In the genomic region with DNA sequence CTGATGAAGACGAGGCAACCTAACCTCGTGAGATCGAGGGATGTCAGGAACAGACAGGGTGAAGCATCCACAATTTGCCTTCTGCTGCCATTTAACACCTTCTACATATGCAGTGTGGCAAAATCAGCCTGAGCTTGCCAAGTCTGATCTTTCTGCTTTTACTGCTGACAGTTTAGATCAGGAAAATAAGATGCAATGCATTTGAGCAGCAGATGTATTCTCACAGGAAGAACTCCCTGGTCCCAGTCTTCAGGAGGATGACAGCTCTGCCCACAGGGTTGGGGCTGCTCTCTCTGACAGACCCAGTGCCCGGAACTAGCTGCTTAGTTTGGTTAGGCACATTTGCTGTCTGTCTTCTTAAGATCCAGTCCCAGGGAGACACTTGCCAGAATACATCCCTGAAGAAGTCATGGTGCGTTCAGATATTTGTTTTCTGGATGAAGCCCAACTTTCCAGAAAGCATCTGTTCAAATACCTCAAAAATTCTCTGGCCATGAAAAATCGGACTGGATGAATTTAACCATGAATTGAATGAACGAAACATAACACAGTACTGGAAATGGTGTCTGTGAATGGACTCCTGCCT, we compare ENCODE assay signal across 16 mouse cellular contexts.
DNase-seq lines count a peak whose midpoint lies in the region; ATAC-seq and TF ChIP-seq lines count a peak whose summit lies in the region.
"Had no signal": no experiment of that assay in that cellular context is flagged by ENCODE, and none has a peak within 500 bp of the region (broad histone marks: within the 10 kb centered on the region; RNA-seq: fewer than 3 reads in every experiment).

No protein-coding gene starts in this region.

- no peak for DNase-seq in hindbrain, embryonic 14.5 days (ENCODE audit: low spot score)
- peak; percentile 53 for DNase-seq in midbrain, postnatal 0 days (ENCODE audit: low spot score)
- no peak for DNase-seq in midbrain, embryonic 10.5 days (ENCODE audit: low spot score)
- peak; percentile 44 to 80 for DNase-seq in left cerebral cortex, postnatal 14 days (ENCODE audit: low spot score in 2 of 2)
- no peak for DNase-seq in embryo, embryonic 10 days (ENCODE audit: low spot score)
- no peak for DNase-seq in kidney, adult 8-10 months
- DNase-seq: adrenal gland, postnatal 14 days; cerebellum, adult 11-12 months; kidney, postnatal 14 days had no signal

- no peak overlapping the region for H3K27ac ChIP-seq in hindbrain, embryonic 15.5 days (replicated peaks)
- no peak overlapping the region for H3K27ac ChIP-seq in hindbrain, embryonic 14.5 days
- H3K27ac ChIP-seq in midbrain, postnatal 0 days (ENCODE audit: low read depth, low read length): no peak overlapping the region
- H3K27ac ChIP-seq in midbrain, embryonic 10.5 days (replicated peaks): no peak overlapping the region
- H3K27ac ChIP-seq in forebrain, embryonic 16.5 days (ENCODE audit: low read length): peak overlapping the region; percentile 46
- H3K27ac ChIP-seq: limb, embryonic 13.5 days; lung, embryonic 15.5 days had no signal

- H3K4me2 ChIP-seq in hindbrain, embryonic 15.5 days: no peak overlapping the region
- H3K4me2 ChIP-seq in hindbrain, embryonic 14.5 days (replicated peaks): no peak overlapping the region
- H3K4me2 ChIP-seq in midbrain, postnatal 0 days (ENCODE audit: low read depth, low read length, poor library complexity, severe bottlenecking): no peak overlapping the region
- no peak overlapping the region for H3K4me2 ChIP-seq in forebrain, embryonic 16.5 days (ENCODE audit: low read length)
- H3K4me2 ChIP-seq: limb, embryonic 13.5 days; lung, embryonic 15.5 days had no signal

- no peaks in the 10 kb centered on the region for H3K4me1 ChIP-seq in hindbrain, embryonic 15.5 days (replicated peaks)
- H3K4me1 ChIP-seq in hindbrain, embryonic 14.5 days (replicated peaks; ENCODE audit: control insufficient read depth, insufficient read depth, low read length): no peaks in the 10 kb centered on the region
- H3K4me1 ChIP-seq in midbrain, postnatal 0 days (ENCODE audit: insufficient read depth, low read length): no peaks in the 10 kb centered on the region
- H3K4me1 ChIP-seq in midbrain, embryonic 10.5 days: peaks cover 2% of the 10 kb centered on the region
- H3K4me1 ChIP-seq in forebrain, embryonic 16.5 days (replicated peaks; ENCODE audit: control insufficient read depth, insufficient read depth, low read length): peaks cover 9% of the 10 kb centered on the region
- H3K4me1 ChIP-seq: limb, embryonic 13.5 days; lung, embryonic 15.5 days had no signal

- H3K9me3 ChIP-seq in hindbrain, embryonic 15.5 days: no peaks in the 10 kb centered on the region
- H3K9me3 ChIP-seq in hindbrain, embryonic 14.5 days (ENCODE audit: control insufficient read depth, low read length): no peaks in the 10 kb centered on the region
- H3K9me3 ChIP-seq in midbrain, postnatal 0 days (ENCODE audit: low read length): no peaks in the 10 kb centered on the region
- no peaks in the 10 kb centered on the region for H3K9me3 ChIP-seq in midbrain, embryonic 10.5 days (replicated peaks)
- no peaks in the 10 kb centered on the region for H3K9me3 ChIP-seq in forebrain, embryonic 16.5 days (ENCODE audit: control insufficient read depth, low read length)
- H3K9me3 ChIP-seq: limb, embryonic 13.5 days; lung, embryonic 15.5 days had no signal

- TF ChIP-seq CTCF in midbrain, postnatal 0 days (IDR thresholded peaks at IDR 0.05): no peak

- 0 out of 2 replicates have a peak, but pooled peaks have one; percentile 57 for ATAC-seq in hindbrain, embryonic 15.5 days (ENCODE audit: low FRiP score, low read depth)
- no peak for ATAC-seq in hindbrain, embryonic 14.5 days (ENCODE audit: low FRiP score)
- ATAC-seq in midbrain, postnatal 0 days (ENCODE audit: low FRiP score): 0 out of 2 replicates have a peak, but pooled peaks have one; percentile 34
- ATAC-seq in forebrain, embryonic 16.5 days: peak; percentile 87
- ATAC-seq: inflammation-experienced regulatory T-cells, adult 6 months had no signal

- H3K36me3 ChIP-seq in hindbrain, embryonic 15.5 days: no peaks in the 10 kb centered on the region
- no peaks in the 10 kb centered on the region for H3K36me3 ChIP-seq in hindbrain, embryonic 14.5 days (replicated peaks; ENCODE audit: control insufficient read depth, insufficient read depth)
- H3K36me3 ChIP-seq in midbrain, postnatal 0 days (ENCODE audit: insufficient read depth, low read length): no peaks in the 10 kb centered on the region
- H3K36me3 ChIP-seq in midbrain, embryonic 10.5 days: no peaks in the 10 kb centered on the region
- H3K36me3 ChIP-seq in forebrain, embryonic 16.5 days (ENCODE audit: control insufficient read depth, insufficient read depth): no peaks in the 10 kb centered on the region
- H3K36me3 ChIP-seq: limb, embryonic 13.5 days; lung, embryonic 15.5 days had no signal

- H3K27me3 ChIP-seq in hindbrain, embryonic 15.5 days: no peaks in the 10 kb centered on the region
- H3K27me3 ChIP-seq in hindbrain, embryonic 14.5 days (ENCODE audit: control insufficient read depth, insufficient read depth, low read length): no peaks in the 10 kb centered on the region
- no peaks in the 10 kb centered on the region for H3K27me3 ChIP-seq in midbrain, postnatal 0 days (ENCODE audit: insufficient read depth, low read length)
- H3K27me3 ChIP-seq in midbrain, embryonic 10.5 days (ENCODE audit: low read depth, poor library complexity, severe bottlenecking): no peaks in the 10 kb centered on the region
- H3K27me3 ChIP-seq in forebrain, embryonic 16.5 days (replicated peaks; ENCODE audit: control insufficient read depth, insufficient read depth, low read length): no peaks in the 10 kb centered on the region
- H3K27me3 ChIP-seq: CH12.LX; limb, embryonic 13.5 days; lung, embryonic 15.5 days had no signal

- 71% methylated on average over 7 of the region's 7 CpGs for WGBS in hindbrain, embryonic 15.5 days
- 75% methylated on average over 7 of the region's 7 CpGs for WGBS in hindbrain, embryonic 14.5 days
- 73% methylated on average over 7 of the region's 7 CpGs for WGBS in midbrain, postnatal 0 days
- 89% methylated on average over 7 of the region's 7 CpGs for WGBS in midbrain, embryonic 10.5 days
- WGBS in forebrain, embryonic 16.5 days: 48% methylated on average over 7 of the region's 7 CpGs

- H3K9ac ChIP-seq in hindbrain, embryonic 15.5 days: no peak overlapping the region
- no peak overlapping the region for H3K9ac ChIP-seq in hindbrain, embryonic 14.5 days
- H3K9ac ChIP-seq in midbrain, postnatal 0 days (replicated peaks; ENCODE audit: low read length, poor library complexity, severe bottlenecking): no peak overlapping the region
- no peak overlapping the region for H3K9ac ChIP-seq in forebrain, embryonic 16.5 days (replicated peaks; ENCODE audit: low read depth, low read length)
- H3K9ac ChIP-seq: limb, embryonic 13.5 days; lung, embryonic 15.5 days had no signal

- no peak overlapping the region for H3K4me3 ChIP-seq in hindbrain, embryonic 15.5 days
- no peak overlapping the region for H3K4me3 ChIP-seq in hindbrain, embryonic 14.5 days (replicated peaks; ENCODE audit: low read length)
- no peak overlapping the region for H3K4me3 ChIP-seq in midbrain, postnatal 0 days (ENCODE audit: low read depth, low read length)
- H3K4me3 ChIP-seq in midbrain, embryonic 10.5 days: no peak overlapping the region
- no peak overlapping the region for H3K4me3 ChIP-seq in forebrain, embryonic 16.5 days (replicated peaks; ENCODE audit: low read length)
- H3K4me3 ChIP-seq: limb, embryonic 13.5 days; lung, embryonic 15.5 days; myocyte had no signal

- intact Hi-C loops in left cerebral cortex, postnatal 14 days (cut with DNase I): no loop called here

Comparison
In these comparisons a context has a peak if more than half of its experiments do, and no peak if none do; other contexts are left out.
1. DNase-seq: peak in midbrain, postnatal 0 days (single experiment) and left cerebral cortex, postnatal 14 days (2 of 2); none in hindbrain, embryonic 14.5 days (single experiment), midbrain, embryonic 10.5 days (single experiment), embryo, embryonic 10 days (single experiment) and kidney, adult 8-10 months (0 of 2).